ENCODE assay signal across 10 mouse cellular contexts in genomic region chr4:120223805-120224204, GRCm38 (mm10).
DNase-seq lines count a peak whose midpoint lies in the region; ATAC-seq and TF ChIP-seq lines count a peak whose summit lies in the region.
"Had no signal": no experiment of that assay in that cellular context is flagged by ENCODE, and none has a peak within 500 bp of the region (broad histone marks: within the 10 kb centered on the region; RNA-seq: fewer than 3 reads in every experiment).

No protein-coding gene starts in this region.

- ATAC-seq in cerebellum, adult (ENCODE audit: insufficient number of reproducible peaks, low FRiP score, low TSS enrichment) = no peak
- no peak for ATAC-seq in activated CD4-positive, CD25-positive, alpha-beta regulatory T cell, adult 4 months
- ATAC-seq in hindbrain, embryonic 16.5 days = no peak

- no peak overlapping the region for H3K4me2 ChIP-seq in hindbrain, embryonic 16.5 days (ENCODE audit: low read length)

- 60% methylated on average over 6 of the region's 6 CpGs for WGBS in cerebellum, adult 2 months
- 38% methylated on average over 6 of the region's 6 CpGs for WGBS in large intestine, adult 2 months
- 69% methylated on average over 6 of the region's 6 CpGs for WGBS in hindbrain, embryonic 16.5 days

- H3K36me3 ChIP-seq in hindbrain, embryonic 16.5 days (ENCODE audit: control insufficient read depth, insufficient read depth, low read length) = no peaks in the 10 kb centered on the region

- peak; percentile 43 to 51 for DNase-seq in cerebellum, adult 2 months
- DNase-seq in urinary bladder, postnatal 14 days (ENCODE audit: low spot score) = peak; percentile 18
- no peak for DNase-seq in urinary bladder, postnatal 4 days (ENCODE audit: low spot score in 2 of 2)
- DNase-seq in large intestine, adult 2 months (ENCODE audit: low read depth, low spot score) = peak; percentile 81
- no peak for DNase-seq in spleen, postnatal 36 days (ENCODE audit: low spot score in 2 of 2)
- DNase-seq: thymus, postnatal 25 days had no signal

- H3K9ac ChIP-seq in hindbrain, embryonic 16.5 days (ENCODE audit: low read depth, low read length) = no peak overlapping the region

- peaks cover 28% of the 10 kb centered on the region for H3K4me1 ChIP-seq in cerebellum, adult 2 months (ENCODE audit: control insufficient read depth, insufficient read depth, low read length)
- H3K4me1 ChIP-seq in hindbrain, embryonic 16.5 days (ENCODE audit: control insufficient read depth, insufficient read depth, low read depth, low read length) = peaks cover 9% of the 10 kb centered on the region

- H3K4me3 ChIP-seq in cerebellum, adult 2 months (replicated peaks; ENCODE audit: insufficient read depth, low read depth, low read length) = no peak overlapping the region
- H3K4me3 ChIP-seq in hindbrain, embryonic 16.5 days (ENCODE audit: low read length) = no peak overlapping the region

- no peaks in the 10 kb centered on the region for H3K9me3 ChIP-seq in hindbrain, embryonic 16.5 days (ENCODE audit: control insufficient read depth, low read length)

- no peak overlapping the region for H3K27ac ChIP-seq in cerebellum, adult 2 months (ENCODE audit: insufficient read depth, low read length)
- no peak overlapping the region for H3K27ac ChIP-seq in hindbrain, embryonic 16.5 days (ENCODE audit: low read depth, low read length)
- H3K27ac ChIP-seq: macrophage had no signal

- no peak for TF ChIP-seq CTCF in cerebellum, adult 2 months (IDR thresholded peaks at IDR 0.05; ENCODE audit: borderline replicate concordance, insufficient read depth, low read depth, low read length)

- no peaks in the 10 kb centered on the region for H3K27me3 ChIP-seq in cerebellum, adult 2 months (ENCODE audit: control insufficient read depth, insufficient read depth, low read length)
- no peaks in the 10 kb centered on the region for H3K27me3 ChIP-seq in hindbrain, embryonic 16.5 days (replicated peaks; ENCODE audit: control insufficient read depth, insufficient read depth, low read length)

- no peak for TF ChIP-seq POLR2A in cerebellum, adult 2 months (IDR thresholded peaks at IDR 0.05; ENCODE audit: borderline replicate concordance, insufficient read depth, low read length)

Comparison
In these comparisons a context has a peak if more than half of its experiments do, and no peak if none do; other contexts are left out.
1. DNase-seq: peak in cerebellum, adult 2 months (2 of 2), urinary bladder, postnatal 14 days (single experiment) and large intestine, adult 2 months (single experiment); none in urinary bladder, postnatal 4 days (0 of 2) and spleen, postnatal 36 days (0 of 2).